In genomic region chr7:47409545-47409944, GRCm38 (mm10) we compare ENCODE assay signal across 33 mouse cellular contexts. TPM values are rescaled to one million over a fixed set of nuclear protein-coding genes. Genes with fewer than 3 reads are reported as not detected.
A peak's percentile ranks its signal among the peaks of the same experiment; 100 is the strongest.
DNase-seq lines count a peak whose midpoint lies in the region; ATAC-seq and TF ChIP-seq lines count a peak whose summit lies in the region.
"Had no signal": no experiment of that assay in that cellular context is flagged by ENCODE, and none has a peak within 500 bp of the region (broad histone marks: within the 10 kb centered on the region; RNA-seq: fewer than 3 reads in every experiment).

No protein-coding gene starts in this region.

- peak; percentile 92 for DNase-seq in 416B (ENCODE audit: low read depth)
- DNase-seq in cerebellum, adult 9-10 months: no peak
- DNase-seq in heart, postnatal 25 days (ENCODE audit: low spot score): no peak
- DNase-seq: adrenal gland, adult 8-10 months; adrenal gland, postnatal 25 days; B cell, adult 2 months; cerebellum, adult 11-12 months; cerebellum, adult 8-10 months; cerebellum, postnatal 14 days; gastrocnemius, postnatal 25 days; heart, adult 2 months; heart, postnatal 14 days had no signal

- no peak overlapping the region for H3K27ac ChIP-seq in intestine, postnatal 0 days (ENCODE audit: low read depth, low read length)
- H3K27ac ChIP-seq: embryonic facial prominence, embryonic 12.5 days; embryonic facial prominence, embryonic 15.5 days; forebrain, embryonic 12.5 days; forebrain, embryonic 15.5 days; heart, adult 2 months; heart, embryonic 10.5 days; heart, embryonic 13.5 days; hindbrain, embryonic 14.5 days; hindbrain, postnatal 0 days had no signal

- no peaks in the 10 kb centered on the region for H3K9me3 ChIP-seq in intestine, postnatal 0 days (ENCODE audit: control insufficient read depth)
- H3K9me3 ChIP-seq: G1E had no signal

- no peaks in the 10 kb centered on the region for H3K27me3 ChIP-seq in intestine, postnatal 0 days (replicated peaks; ENCODE audit: control insufficient read depth, insufficient read depth, low read length)
- H3K27me3 ChIP-seq: CH12.LX; embryonic facial prominence, embryonic 12.5 days; embryonic facial prominence, embryonic 15.5 days; forebrain, embryonic 12.5 days; forebrain, embryonic 15.5 days; heart, embryonic 13.5 days had no signal

- no peak overlapping the region for H3K4me2 ChIP-seq in intestine, postnatal 0 days (replicated peaks; ENCODE audit: low read depth)
- H3K4me2 ChIP-seq: embryonic facial prominence, embryonic 12.5 days; embryonic facial prominence, embryonic 15.5 days; forebrain, embryonic 12.5 days; forebrain, embryonic 15.5 days; heart, embryonic 13.5 days; hindbrain, embryonic 14.5 days had no signal

- no peaks in the 10 kb centered on the region for H3K36me3 ChIP-seq in intestine, postnatal 0 days (ENCODE audit: control insufficient read depth, insufficient read depth)
- H3K36me3 ChIP-seq: embryonic facial prominence, embryonic 12.5 days; embryonic facial prominence, embryonic 15.5 days; forebrain, embryonic 12.5 days; forebrain, embryonic 15.5 days; G1E; heart, embryonic 10.5 days; heart, embryonic 13.5 days had no signal

- H3K4me3 ChIP-seq in intestine, postnatal 0 days (ENCODE audit: low read depth, low read length): no peak overlapping the region
- H3K4me3 ChIP-seq: embryonic facial prominence, embryonic 12.5 days; embryonic facial prominence, embryonic 15.5 days; forebrain, embryonic 12.5 days; forebrain, embryonic 15.5 days; heart, adult 2 months; heart, embryonic 10.5 days; heart, embryonic 13.5 days had no signal

- no peak overlapping the region for H3K9ac ChIP-seq in intestine, postnatal 0 days (ENCODE audit: low read depth, low read length)
- H3K9ac ChIP-seq: embryonic facial prominence, embryonic 12.5 days; embryonic facial prominence, embryonic 15.5 days; forebrain, embryonic 12.5 days; forebrain, embryonic 15.5 days; heart, embryonic 13.5 days; hindbrain, embryonic 14.5 days had no signal

- 40% methylated on average over 1 of the region's 1 CpGs for WGBS in intestine, postnatal 0 days

- TF ChIP-seq CTCF in intestine, postnatal 0 days (IDR thresholded peaks at IDR 0.05; ENCODE audit: low read depth): no peak

- ATAC-seq in common myeloid progenitor, adult 5-6 weeks (replicated peaks; ENCODE audit: low read depth, poor library complexity, severe bottlenecking): peak; percentile 98
- ATAC-seq in megakaryocyte, adult 5-6 weeks (ENCODE audit: poor library complexity, severe bottlenecking): peak; percentile 40; the same call in 1 of the 2 replicates
- ATAC-seq in intestine, postnatal 0 days: no peak
- ATAC-seq: activated CD4-positive, CD25-positive, alpha-beta regulatory T cell, adult 4 months; forebrain, embryonic 15.5 days; hindbrain, postnatal 0 days; inflammation-experienced regulatory T-cells, adult 6 months; intestine, embryonic 16.5 days had no signal

- intact Hi-C loops in heart, postnatal 25 days (cut with DNase I): no loop called here

- no peaks in the 10 kb centered on the region for H3K4me1 ChIP-seq in intestine, postnatal 0 days (replicated peaks; ENCODE audit: control insufficient read depth, insufficient read depth, low read length)
- H3K4me1 ChIP-seq: embryonic facial prominence, embryonic 12.5 days; embryonic facial prominence, embryonic 15.5 days; forebrain, embryonic 12.5 days; forebrain, embryonic 15.5 days; heart, embryonic 10.5 days; heart, embryonic 13.5 days had no signal

RNA-seq across cellular contexts. Expression of gene Mrgpra2a, which starts 42.4 kb away (rescaled TPM):
- total RNA-seq in common myeloid progenitor, adult 5-6 weeks (2017): not detected in 2 replicates
- 12.7 and 21.4 TPM in 2 replicates for total RNA-seq in megakaryocyte, adult 5-6 weeks (2015)
- 2.0 TPM in 1 of 2 replicates, not detected in the other for total RNA-seq in megakaryocyte, adult 5-6 weeks (2017)
- not detected in 2 replicates for polyA plus RNA-seq in intestine, postnatal 0 days (2015; fragmentation: Nextera tagmentation; extraction: Ambion mirVana)
- total RNA-seq in heart, postnatal 25 days (2021): not detected
- total RNA-seq: adrenal gland, adult 8-10 months; adrenal gland, postnatal 25 days; CH12.LX; G1E; gastrocnemius, adult 8-10 months; gastrocnemius, postnatal 25 days; heart, adult 2 months; heart, postnatal 14 days; hindbrain, postnatal 0 days had no signal
- polyA plus RNA-seq: activated CD4-positive, CD25-positive, alpha-beta regulatory T cell, adult 4 months; brain, embryonic 14.5 days; embryonic facial prominence, embryonic 12.5 days; embryonic facial prominence, embryonic 15.5 days; forebrain, embryonic 12.5 days; forebrain, embryonic 15.5 days; G1E; gonadal fat pad, adult 2 months; heart, adult 2 months; heart, embryonic 10.5 days; heart, embryonic 13.5 days; heart, embryonic 16.5 days; hindbrain, embryonic 11.5 days; hindbrain, embryonic 14.5 days; hindbrain, postnatal 0 days; inflammation-experienced regulatory T-cells, adult 6 months; intestine, embryonic 16.5 days had no signal

RNA-seq across cellular contexts. Expression of gene Mrgpra1, which starts 55.5 kb away (rescaled TPM):
- total RNA-seq in common myeloid progenitor, adult 5-6 weeks (2017): not detected in 2 replicates
- total RNA-seq in megakaryocyte, adult 5-6 weeks (2015): not detected in 2 replicates
- not detected in 2 replicates for total RNA-seq in megakaryocyte, adult 5-6 weeks (2017)
- not detected in 2 replicates for polyA plus RNA-seq in intestine, postnatal 0 days (2015; fragmentation: Nextera tagmentation; extraction: Ambion mirVana)
- not detected for total RNA-seq in heart, postnatal 25 days (2021)
- total RNA-seq: adrenal gland, adult 8-10 months; adrenal gland, postnatal 25 days; CH12.LX; gastrocnemius, adult 8-10 months; gastrocnemius, postnatal 25 days; heart, adult 2 months; heart, postnatal 14 days; hindbrain, postnatal 0 days had no signal
- polyA plus RNA-seq: activated CD4-positive, CD25-positive, alpha-beta regulatory T cell, adult 4 months; brain, embryonic 14.5 days; embryonic facial prominence, embryonic 12.5 days; embryonic facial prominence, embryonic 15.5 days; forebrain, embryonic 12.5 days; forebrain, embryonic 15.5 days; G1E; gonadal fat pad, adult 2 months; heart, adult 2 months; heart, embryonic 10.5 days; heart, embryonic 13.5 days; heart, embryonic 16.5 days; hindbrain, embryonic 11.5 days; hindbrain, embryonic 14.5 days; hindbrain, postnatal 0 days; inflammation-experienced regulatory T-cells, adult 6 months; intestine, embryonic 16.5 days had no signal
